Mouse (Mus musculus): ENCODE data around the gene Efnb3.

Gene Efnb3

DNA sequence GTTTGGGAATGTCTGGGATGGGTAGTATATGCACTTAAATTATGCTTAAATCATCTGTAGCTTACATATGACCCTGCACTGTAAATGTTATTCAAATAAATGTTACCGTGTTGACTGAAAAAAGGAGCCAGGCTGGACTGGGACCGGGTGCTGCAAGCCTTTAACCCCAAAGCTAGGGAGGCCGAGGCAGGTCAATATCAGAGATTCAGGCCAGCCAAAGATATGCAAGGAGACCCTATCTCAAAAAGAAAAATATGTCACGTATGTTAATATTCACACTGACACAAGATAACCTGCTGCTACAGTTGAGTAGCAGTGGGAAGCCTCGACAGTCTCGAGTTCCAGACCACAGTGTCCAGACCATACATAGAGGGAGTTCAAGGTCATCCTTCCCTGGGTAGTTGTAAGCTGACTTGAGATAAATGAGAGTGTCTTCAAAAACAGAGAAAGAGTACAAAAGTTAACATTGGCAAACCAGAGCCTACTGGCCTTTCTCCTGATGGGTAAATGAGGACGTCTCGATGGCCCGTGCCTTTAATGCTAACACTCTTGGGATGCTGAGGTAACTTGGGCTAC lies 22.3 kb upstream of the Efnb3 start:
- DNase-seq = no peak

DNA sequence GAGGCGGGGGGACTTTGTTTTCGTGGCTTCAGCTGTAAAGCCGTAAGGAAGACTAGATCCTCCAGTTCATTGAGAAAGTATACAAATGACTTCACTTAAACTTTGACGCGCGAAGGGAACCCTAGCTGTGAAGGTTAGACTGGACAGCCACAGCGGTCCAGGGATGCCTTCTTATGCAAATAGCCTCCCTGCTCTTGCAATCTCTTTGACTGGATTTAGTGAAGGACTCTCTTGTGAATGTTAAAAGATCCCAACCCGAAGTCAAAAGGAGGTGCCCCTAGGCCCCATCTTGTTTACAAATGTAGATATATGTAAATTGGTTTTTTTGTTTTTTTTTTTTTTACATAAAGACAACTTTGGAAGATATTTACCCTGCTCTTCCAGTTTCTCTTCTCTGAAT lies 21.8 kb upstream of the Efnb3 start:
- no peak for DNase-seq

DNA sequence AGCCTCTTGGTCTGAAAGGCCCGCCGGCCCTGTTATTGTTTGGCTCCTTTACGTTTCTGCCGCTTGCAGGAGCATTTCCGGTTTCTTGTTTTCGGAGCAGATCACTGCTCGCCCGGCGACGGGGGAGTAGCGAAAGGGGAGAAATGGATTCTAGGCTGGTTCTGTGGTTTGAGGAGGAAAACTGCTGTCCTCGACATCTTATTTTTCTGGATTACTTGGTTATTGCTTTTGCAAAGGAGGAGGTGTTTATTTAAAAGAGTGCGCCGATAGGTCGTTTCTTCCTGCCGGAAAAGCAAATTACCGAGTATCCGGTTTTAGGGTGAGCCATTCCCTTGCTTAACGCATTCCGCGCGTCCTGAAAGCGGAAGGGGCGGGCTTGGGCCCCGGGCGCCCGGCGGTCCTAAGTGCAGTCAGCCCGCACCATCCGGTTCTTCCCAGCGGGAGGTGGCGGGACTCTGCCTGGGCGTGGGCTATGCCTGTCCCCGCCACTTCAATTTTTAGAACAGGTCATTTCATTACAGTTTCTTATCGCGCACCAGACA lies 21.2 kb upstream of the Efnb3 start:
- DNase-seq = peak; percentile 92 to 97

DNA sequence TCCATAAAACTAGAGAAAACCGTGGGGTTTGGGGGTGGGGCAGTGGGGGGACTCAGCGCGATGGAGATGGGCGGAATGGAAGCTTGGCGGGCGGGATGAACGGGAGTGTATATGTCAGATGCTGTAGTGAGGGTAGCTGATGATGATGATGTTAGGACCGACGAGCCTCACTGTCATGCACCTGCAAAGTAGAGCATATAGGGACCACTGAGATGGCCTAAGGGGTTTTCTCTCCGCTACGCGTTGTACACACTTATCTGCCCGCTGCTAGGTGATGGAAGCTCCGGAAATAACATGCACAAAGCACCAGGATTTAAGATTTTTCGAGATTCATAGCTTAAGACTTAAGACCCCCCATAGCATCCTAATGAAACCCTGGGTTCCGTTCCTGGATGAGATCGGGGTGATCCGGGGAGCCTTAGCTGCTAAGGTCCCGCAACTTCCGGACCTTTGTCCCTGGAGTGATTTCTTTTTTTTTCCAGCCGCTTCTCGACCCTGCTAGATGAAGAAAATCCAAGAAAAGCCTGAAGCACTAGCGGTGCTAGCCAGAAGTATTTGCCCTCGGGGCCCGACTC lies 20.7 kb upstream of the Efnb3 start:
- DNase-seq = no peak

DNA sequence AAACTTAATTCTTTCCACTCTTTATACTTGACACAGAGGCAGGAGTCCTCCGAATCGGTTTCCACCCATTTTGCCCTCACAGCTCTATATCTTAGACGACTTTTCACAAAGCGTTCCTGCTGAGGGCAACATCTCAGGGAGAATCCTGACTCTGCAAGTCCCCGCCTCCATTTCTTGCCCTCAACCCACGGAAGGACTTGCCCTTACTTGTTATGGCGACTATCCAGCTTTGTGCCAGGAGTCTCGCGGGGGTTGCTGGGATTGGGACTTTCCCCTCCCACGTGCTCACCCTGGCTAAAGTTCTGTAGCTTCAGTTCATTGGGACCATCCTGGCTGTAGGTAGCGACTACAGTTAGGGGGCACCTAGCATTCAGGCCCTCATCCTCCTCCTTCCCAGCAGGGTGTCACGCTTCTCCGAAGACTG lies 20.1 kb upstream of the Efnb3 start, which contains the start of the genes Wrap53 and Trp53:
TSS of gene Wrap53 (minus strand) at position 165 of the 424 bp plus-strand sequence.
TSS of gene Trp53 (plus strand) at position 269 of the 424 bp plus-strand sequence.
- peak; percentile 94 to 96 for DNase-seq

DNA sequence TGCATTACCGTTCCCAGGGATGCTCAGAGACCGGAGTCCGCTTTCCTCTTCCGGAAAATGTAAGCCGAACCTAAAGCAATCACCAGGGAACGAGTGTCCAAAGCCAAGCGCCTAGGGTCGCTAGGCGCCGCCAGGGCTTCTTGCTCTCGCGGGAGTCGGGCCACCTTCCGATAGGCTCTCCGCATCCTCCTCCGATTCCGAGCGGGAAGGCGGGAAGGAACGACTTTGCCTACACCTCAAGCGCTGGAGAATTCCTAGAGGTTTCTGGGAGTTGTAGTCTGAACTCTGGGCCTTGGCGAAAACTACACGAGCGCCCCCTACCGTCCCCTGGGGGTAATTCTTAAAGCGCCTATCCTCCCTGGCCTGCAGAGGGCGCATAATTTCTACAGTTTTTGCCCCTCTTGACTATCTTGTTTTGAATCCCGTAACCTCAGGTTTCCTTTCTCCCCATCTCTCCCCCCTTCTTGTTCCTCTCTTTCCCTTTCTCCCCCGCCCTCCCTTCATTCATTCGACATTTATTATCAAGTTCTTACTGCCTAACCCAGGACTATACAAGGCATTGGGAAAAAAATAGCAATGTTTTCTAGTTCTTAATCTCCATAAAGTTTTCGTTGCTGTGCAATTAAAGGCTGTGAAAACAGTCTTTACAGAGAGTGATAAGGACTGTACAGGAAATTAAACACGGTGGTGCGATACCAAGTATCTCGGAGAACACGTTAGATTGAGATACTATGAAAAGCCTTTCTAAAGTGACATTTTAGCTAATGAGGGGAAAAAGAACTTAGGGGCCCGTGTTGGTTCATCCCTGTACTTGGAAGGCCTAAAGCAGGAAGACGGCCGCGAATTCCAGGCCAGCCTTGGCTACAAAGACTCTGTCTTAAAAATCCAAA lies 19.4 kb upstream of the Efnb3 start:
- DNase-seq = peak; percentile 95 to 98

DNA sequence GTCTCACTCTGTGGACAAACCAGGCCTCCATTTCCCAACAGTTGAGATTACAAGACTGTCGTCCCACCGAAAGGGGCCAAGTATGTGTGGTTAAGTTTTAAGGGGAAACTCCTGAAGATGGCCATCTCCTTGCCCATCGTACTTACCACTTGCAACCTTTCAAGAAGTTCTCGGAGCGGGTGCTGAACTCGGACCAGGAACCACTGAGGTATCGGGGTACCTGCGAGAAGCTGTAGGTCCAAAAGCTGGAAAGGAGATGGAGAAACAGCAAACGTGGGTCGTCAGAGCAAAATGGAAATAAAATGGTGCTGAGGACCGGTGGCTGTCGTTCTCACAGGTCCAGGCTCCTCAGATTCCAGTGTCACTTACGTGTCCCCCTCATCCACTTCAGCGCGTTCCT lies 18.3 kb upstream of the Efnb3 start:
- no peak for DNase-seq

DNA sequence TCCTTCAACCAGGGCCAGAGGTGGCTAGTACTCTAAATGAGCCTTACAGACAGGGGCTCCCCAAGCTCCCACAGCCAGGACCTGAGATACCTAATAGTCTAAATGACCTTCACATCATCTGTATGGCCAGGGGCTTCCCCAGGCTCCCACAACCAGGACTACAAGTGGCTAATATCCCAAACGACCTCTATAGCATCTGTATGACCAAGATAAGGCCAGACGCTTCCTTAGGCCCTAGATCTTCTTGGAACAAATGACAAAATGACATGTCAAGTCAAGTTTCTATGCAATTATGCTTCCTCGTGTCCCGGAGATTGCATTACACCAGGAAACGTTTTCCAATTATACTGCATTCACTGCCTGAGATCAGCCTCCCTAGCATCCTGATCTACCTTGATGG lies 16.3 kb upstream of the Efnb3 start:
- no peak for DNase-seq

DNA sequence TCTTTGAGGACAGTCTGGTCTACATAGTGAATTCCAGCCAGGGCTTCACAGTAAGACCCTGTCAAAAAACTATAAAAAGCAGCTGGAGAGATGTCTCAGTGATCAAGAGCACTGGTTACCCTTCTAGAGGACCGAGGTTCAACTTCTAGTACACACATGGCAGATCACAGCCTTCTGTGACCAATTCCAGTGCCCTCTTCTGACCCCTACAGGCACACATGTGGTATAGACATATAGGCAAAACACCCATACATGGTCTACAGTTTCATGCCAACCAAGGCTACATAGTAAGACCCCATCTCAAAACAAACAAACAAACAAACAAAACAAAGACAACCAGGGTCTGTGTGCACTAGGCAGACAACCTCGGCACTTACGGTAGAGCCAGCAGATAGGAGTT lies 15.2 kb upstream of the Efnb3 start:
- DNase-seq = no peak

DNA sequence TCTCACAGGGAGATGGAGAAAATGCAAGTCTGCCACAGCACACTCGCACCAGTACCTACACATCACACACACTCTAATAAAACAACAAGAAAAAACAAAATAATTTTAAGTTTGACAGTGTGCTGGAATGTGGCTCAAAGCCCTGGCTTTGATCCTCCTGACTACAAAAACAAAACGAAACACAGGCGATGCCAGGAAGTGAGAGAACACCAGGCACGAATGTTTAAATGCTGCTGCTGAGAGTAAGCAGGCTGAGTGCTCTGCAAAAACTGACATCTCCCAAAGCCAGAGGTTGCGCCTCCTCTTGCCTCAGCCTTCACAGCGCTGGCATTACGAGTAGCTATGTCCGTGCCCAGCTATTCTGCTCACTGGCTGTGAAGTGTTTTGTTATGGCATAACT lies 5.1 kb upstream of the Efnb3 start:
- no peak for DNase-seq

DNA sequence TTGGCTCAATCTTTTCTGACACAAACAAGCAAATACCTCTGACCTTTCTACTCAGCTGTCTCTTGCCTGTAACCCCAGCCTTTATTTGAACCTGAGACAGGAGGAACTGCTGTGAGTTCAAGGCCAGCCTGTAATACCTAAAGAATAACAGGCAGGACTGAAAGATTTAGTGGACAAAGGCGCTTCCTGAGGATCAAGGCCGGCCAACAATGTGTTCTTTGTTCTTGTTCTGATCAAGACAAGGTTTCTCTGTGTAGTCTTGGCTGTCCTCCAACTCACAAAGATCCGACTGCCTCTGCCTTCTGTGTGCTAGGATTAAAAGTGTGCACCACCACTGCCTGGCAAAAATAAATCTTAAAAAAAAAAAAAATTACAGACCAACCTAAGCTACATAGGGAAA lies 4.4 kb upstream of the Efnb3 start:
- DNase-seq = no peak

DNA sequence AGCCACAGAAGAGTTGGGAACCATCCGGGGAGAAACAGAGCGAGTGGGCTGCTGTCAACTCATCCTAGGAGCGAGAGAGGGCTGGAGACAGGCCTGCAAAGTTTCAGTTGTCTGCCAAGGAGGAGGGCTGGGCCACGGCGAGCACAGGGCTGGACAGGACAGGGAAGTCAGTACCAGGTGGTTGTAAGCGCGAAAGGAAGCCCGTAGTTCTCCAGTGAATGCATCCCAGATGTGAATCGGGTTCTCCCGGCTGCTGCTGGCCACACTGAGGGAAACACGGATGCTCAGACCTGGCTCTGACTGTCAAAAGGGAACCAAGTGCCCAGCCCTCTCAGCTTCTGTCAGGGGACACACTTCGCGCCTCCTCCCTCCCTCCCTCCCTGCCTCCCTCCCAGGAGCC lies 3.4 kb upstream of the Efnb3 start:
- DNase-seq = no peak

DNA sequence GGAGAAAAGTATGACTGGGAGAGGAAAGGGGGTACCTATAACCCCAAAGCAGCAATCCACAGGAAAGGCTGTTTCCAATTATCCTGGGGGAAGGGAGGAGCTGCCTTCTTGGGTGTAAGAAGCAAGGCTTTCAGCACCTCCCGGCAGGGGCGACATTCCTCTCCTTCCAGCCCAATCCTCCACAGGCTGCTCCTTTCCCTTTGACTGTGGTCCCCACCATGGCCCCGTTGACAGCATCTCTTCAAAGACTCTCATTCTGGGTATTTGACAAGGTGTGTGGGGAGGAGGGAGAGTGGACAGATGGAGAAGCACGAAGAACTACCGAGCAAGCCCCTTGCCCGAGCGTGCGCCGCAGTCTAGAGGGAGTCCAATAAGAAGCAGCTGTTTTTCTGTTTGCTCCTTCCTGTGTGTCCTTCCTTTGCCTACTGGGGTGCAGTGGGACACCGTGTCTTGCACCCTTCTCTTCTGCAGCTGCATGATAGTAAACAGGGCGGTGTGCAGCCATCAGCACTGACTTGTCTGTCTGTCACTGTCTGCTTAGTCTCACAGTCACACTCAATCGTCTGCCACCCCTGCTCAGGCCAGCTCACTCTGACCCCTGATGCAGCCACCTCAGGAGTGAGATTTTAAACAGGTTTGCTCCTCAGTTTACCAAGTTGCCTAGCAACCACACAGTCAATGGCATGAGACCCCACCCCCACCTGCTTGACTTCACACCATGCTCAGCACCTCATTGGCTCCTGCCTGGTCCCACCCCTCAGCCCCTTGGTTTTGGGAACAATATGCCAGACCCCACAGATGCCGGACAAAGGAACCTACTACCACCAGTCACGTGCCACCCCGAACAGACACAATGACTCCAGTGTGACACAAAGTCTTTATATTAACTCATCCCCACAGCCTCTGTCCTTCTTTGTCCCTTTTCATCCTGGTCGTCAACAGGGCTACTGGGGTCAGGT lies 1.2 kb upstream of the Efnb3 start:
- no peak for DNase-seq

DNA sequence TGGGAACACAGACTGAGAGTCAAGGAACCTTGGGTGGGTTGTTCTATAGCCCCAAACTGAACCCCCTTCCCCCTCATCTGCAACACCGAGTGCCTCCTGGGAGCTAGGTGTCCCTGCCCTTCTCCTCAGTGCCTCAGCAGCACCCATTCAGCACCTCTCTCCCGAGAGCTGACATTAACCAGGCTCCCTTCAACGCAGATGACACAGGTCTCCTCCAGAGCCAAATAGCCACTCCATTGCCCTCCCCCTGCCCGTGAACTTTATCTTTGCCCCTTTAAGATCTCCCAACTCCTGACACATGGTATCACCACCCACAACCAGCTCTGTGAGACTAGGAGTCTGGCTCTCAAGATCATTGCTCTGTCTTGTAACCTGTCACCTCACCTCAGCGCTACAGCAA lies 822 bp downstream of the Efnb3 start:
- DNase-seq = no peak

DNA sequence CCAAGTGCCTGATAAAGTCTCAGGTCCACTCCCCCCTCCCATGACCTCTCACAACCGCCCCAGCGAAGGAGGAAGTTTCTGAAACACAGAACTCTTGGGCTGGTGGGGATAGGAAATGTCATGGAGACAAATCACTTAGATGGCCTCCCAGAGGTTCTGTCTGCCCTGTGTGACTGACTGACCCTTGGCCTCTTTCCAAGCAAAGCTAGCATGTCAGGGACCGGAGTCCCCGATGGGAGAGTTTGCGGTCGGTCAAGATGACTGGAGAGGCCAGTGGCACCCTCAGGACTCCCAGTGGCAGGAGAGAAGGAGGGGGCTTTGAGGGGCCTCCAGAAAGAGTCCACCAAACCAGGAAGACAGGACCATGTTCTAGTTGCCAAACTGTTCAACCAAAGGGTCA lies 1.2 kb downstream of the Efnb3 start:
- peak in 1 of 2 experiments; percentile 43 for DNase-seq

DNA sequence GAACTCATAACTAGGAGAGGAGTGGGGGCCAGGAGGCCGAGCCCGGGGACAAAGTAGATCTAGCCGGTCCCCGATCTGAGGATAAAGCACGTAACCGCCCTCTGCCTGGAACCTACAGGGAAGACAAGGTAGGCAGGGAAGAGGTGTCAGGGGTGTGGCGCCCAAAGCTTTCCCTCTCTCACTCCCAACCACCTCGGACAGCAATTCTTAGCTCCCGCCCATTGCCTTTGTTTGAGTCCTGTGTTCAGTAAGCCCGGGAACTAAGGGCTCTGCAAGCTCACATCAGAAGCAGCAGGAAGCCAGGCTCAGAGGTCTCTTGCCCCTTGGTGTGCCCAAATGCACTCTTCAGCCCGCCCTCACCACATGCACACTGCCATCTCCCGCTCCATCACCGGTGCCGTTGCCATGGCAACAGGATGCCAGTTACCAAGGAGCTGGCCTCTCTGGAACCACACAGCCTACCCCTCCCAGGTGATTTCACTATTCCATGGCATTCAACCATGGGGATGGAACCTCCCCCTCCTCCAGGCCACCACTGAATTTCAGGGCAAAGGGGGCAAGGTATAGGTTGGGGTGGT lies 2.5 kb downstream of the Efnb3 start:
- no peak for DNase-seq

DNA sequence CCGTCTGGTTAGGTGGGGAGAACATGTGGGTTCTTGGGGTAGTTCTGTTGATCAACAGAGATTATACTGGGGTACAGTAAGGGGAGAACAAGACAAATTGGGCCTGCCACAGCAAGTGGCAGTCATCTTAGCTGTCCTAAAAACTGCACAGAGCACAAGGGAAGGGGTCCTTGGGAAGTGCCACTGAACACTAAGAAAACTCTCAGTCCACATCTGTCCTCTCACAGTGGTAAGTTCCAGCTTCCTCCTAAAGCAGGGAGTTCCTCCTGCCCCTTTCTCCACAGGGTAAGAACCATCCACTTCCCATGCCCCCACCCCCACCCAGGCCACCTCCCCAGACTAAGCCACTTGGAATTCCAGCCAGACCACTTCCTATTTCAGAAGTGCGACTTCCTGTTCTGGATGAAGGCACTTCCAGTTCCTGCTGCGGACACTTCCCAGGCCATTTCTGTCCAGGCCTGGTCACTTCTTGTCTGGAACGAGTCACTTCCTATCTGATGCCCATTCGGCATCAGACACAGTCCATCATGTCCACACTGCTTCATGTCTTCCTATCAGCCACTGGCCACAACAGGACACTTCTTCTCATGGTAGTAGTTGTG lies 5.4 kb downstream of the Efnb3 start:
- DNase-seq = no peak

DNA sequence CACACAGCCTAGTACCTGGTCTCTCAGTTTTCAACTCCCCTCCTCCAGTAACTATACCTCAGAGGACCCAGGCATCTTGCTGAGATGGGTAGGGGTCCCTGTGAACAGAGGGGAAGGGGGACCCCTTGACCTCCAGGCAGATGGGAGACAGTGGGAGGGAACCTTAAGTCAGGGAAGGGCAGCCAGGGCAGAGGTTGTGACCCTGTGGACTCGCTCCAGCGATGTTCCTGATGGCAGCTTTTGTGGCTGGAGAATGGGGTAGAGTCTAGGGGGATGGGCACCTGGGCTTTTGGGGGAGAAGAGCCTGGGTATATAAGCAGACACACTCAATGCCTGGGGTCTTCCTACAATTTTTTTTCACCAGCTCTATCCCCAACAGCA lies 6.7 kb downstream of the Efnb3 start:
- DNase-seq = no peak

DNA sequence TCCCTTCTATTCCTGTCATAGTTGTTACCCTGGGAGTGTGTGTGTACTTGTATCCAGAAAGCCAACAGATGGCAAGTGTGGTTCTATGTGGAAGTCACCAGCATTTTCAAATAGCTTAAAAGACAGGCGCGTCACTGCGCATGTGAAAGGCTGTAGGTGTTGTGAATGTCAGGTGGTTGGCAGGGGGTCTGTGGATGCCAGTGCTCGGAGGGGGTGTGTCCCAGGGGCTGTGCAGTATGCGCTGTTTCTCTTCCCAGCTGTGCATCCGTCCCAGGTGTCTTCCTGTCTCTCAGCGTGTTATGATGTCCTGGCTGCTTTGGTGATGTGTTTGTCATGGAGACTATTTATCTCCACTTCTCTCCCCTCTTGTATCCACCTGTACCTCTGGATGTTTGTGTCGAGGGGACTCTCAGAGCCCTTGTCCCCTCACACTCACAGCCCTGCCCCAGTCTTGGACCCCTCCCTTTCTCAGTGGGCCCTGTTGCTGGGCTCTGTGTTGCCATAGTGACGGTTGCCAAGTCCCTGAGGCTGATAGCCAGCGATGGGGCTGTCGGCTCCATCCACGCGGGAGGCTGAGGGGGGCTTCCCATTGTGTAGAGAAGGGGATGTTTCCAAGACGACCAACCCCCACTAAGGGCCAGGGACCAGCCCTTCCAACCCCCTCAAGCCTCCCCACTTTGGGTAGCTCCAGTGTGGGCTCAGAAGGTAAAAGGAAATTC lies 7.2 kb downstream of the Efnb3 start:
- DNase-seq = no peak

DNA sequence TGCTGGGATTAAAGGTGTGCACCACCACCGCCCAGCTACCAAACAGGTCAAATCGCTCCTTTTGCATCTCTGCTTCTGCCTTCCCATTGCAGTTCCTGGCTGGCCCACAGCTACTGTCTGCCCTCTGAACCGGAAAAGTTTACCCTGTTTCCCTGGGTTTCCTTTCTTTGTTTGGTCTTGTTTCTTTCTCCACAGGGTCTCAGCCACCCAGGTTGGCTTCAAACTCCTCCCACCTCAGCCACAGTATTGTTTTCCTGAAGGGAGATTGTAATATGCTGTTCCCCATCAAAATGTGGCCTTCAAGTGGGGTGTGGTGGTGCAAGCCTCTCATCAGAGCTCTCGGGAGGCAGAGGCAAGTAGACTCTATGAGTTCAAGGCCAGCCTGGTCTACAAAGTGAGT lies 8.7 kb downstream of the Efnb3 start:
- DNase-seq = no peak

DNA sequence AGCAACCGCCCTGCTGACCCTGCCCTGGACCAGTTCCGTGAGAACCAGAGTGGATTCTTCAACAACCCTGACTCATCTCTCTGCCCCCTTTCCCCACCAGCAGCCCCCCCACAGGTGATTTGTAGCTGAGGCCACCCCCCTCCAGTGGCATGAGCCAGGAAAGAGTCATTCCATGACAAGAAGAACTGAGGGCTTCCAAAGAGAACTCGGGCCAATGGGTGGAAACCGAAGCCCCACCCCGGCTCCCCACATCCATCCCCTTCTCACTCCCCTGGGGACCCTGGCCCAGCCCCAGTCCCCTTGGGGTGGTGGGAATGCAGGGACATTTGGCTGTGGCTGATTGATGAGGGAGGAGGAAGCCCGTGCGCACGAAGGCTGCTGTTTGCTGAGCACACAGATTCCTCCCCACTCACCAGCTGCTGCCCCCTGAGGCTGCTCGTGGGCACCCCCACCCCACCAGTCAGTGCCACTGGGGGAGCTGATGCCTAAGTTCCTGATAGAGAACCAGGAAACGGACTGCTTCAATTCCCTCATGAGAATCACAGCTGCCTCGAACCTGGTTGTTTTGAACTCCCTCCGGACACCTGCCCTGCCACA lies 10.8 kb downstream of the Efnb3 start, which contains the start of gene Dnah2:
TSS of gene Dnah2 (minus strand) at position 51 of the 597 bp plus-strand sequence.
- no peak for DNase-seq
